Mouse (Mus musculus) c-Kit-positive CD71-positive TER-119-positive erythroid progenitor cells, embryonic 14.5 days (primary cell): ENCODE measurements around the gene Psma4.
"Not testable (repeated sequence)": the region's sequence is repeated elsewhere in the genome, so short reads cannot be mapped to it uniquely, and the experiment has no call there.

Experiments used
- DNase-seq: peaks from one replicate; pipeline ENCODE4 v3.0.0-alpha.2; 2013; ENCODE audit warnings: low spot score

The Psma4 gene

GRCm38 (mm10) chr9:54950575-54951321 lies at the start of gene Psma4, which contains the start of gene AY074887:
Psma4 (plus strand) TSS chr9:54950790.
AY074887 (minus strand) TSS chr9:54950998.
- peak; percentile 87 for DNase-seq

DNA sequence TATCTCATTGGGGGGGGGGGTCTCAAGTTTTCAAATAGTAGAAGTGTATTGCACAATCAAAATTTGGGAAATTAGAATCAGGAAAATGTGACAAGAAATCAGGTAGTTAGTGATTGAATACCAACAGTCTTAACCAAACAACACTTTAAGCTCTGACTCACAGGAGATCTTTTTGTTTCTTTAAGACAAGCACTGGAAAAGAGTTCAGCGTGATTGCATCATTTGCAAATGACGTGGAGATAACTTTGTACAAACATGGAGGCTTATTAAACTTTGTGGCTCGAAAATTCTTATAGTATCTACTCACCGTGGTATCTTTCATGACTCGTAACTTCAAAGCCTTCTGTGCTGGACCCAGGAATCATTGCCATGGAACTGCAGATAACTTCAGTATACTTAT lies 41.1 kb upstream of the Psma4 start:
- DNase-seq, result no peak

DNA sequence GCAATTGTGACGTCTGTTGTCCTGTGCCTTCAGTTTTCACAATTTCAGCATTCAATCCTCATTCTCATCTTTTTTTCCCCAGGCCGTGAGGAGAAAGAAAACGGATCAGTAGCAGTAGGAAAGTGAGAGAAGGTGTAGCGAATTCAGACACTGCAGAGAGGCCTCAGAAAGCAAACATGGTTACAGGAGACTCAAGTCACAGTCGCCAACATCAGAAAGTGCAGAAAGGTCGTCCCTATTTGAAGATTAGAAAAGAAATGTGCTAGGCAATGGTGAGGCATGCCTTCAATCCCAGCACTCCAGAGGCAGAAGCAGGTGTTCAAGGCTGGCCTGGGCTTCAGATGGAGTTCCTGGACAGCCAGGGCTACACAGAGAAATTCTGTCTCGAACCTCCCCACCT lies 35.0 kb upstream of the Psma4 start:
- DNase-seq, result no peak

DNA sequence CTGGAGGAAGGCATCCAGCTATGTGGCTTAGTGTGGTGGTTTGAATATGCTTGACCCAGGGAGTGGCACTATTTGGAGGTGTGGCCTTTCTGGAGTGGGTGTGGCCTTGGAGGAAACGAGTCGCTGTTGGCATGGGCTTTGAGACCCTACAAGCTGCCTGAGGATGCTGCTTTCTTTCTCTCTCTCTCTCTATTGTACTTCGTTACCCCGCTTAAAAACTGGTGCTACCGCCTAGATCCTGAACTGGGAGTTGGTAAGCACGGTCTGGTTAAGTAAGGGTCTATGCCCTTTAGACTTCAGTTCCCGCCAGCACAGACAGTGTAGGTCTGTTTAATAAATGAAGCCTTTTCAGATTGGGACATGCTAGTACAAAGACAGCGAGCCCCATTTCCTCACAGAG lies 34.2 kb upstream of the Psma4 start:
- no peak for DNase-seq

GRCm38 (mm10) chr9:54917010-54917677 lies 33.4 kb upstream of the Psma4 start, which contains the start of gene Hykk:
Hykk (plus strand) TSS chr9:54917283.
- peak; percentile 52 for DNase-seq

- DNase-seq, result no peak
Measured at GRCm38 (mm10) chr9:54918191-54918590, 32.4 kb upstream of the Psma4 start.

DNA sequence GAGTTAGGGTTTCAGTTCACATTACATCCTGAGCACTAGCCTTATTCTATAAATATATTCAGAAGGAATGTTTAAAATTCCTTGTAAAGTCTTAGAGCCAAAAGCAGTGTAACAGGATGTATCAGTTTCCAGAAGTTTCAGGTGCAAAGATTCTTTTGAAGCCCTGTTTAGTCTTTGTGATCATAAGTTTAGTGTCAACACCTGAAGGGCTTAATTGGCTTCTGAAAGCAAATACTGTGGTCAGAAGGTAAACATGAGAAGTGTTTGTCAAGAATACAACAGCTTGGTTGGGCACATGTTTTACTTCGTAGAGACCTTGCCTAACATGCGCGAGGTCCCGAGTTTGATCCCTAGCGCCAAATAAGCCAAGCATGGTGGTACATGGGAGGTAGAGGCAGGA lies 31.8 kb upstream of the Psma4 start:
- DNase-seq, result no peak

DNA sequence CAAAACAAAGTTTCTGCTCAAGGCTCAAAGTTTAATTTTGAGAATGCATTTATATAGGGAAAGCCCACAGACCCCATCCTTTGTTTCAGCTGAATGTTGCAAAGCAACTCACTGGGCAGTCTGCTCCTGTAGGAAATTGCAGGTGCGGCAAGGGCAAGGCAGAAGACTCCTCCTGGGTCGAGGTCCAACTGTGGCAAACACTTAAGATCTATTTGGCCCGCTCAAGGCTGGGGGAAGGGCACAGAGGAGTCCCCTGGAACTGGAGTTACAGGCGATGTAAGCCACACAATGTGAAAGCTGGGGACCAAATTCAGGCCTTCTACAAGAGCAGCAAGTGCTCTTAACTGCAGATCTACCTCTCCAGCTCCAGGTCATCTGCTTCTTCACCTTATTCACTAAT lies 30.6 kb upstream of the Psma4 start:
- DNase-seq, result no peak

DNA sequence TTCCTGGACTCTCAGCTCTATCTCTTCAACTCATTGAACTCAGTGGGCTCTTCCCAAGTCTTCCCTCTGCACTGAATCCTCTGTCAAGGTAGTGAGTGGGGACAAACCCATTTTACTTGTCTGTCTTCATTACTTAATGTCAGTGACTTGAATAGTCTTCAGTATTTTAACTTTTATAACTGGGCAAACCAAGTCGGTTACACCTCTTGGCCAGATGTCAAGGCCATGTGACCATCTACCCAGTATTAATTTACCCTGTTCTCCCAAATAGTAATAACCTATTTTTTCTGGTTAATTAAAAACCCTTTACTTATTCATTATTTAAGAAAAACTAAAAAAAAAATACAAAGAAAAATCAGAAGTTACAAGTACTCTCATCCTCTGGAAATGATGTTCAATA lies 19.8 kb upstream of the Psma4 start:
- DNase-seq, result no peak

- peak; percentile 13 for DNase-seq
Measured at GRCm38 (mm10) chr9:54931765-54932164, 18.8 kb upstream of the Psma4 start.

GRCm38 (mm10) chr9:54932379-54932778 lies 18.2 kb upstream of the Psma4 start:
- DNase-seq, result no peak

- no peak for DNase-seq
Measured at GRCm38 (mm10) chr9:54942071-54942470, 8.5 kb upstream of the Psma4 start.

GRCm38 (mm10) chr9:54944467-54944866 lies 6.1 kb upstream of the Psma4 start:
- no peak for DNase-seq

DNA sequence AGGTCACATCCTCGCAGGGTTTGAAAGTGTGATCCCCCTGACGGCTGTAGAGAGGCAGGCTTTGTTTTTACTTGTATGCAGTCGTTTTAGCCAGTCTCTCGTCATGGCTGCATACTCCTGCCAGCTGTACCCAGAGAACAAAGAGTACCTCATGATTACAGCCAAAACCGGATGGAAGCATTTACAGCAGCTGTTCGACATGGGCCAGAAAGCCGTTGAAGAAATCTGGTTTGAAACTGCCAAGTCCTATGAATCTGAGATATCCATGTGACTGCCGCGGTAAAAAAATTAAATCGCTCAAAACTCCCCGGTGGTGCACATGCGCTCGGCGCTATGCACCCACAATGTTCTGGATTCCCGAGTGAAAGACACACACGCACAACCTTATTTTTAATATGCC lies 4.3 kb upstream of the Psma4 start:
- no peak for DNase-seq

DNA sequence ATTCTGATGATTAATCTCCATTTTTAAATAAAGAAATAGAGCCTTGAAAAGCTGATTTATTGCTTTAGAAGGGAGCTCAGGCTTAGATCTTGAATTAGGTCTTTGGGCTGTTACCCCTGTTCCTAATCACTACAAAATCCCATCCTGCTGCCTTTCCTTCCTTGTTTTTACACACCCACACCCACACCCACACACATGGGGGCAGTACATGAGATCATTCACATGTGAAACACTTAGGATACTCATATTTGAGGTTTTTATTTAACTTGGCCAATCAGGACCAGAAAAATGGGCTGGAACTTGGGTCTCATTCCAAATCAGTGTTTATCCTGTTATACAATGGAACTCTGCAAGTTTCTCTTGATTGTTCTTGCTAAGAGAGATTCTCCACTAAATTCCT lies 1.1 kb upstream of the Psma4 start:
- no peak for DNase-seq

DNA sequence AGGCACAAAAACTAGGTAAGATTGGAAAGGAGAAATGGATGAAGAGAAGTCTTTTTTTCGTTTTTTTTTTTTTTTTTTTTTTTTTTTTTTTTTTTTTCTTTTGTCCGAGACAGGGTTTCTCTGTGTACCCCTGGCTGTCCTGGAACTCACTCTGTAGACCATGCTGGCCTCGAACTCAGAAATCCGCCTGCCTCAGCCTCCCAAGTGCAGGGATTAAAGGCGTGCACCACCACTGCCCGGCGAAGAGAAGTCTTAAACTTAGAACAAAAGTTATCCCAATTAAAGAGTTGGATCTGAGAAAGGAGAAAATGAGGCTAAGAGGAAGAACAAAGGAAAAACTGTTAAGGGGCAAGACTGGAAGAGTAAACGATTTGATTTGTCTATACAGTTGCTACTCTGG lies 428 bp upstream of the Psma4 start:
- not testable (repeated sequence) for DNase-seq

GRCm38 (mm10) chr9:54961059-54961458 lies 10.5 kb downstream of the Psma4 start:
- DNase-seq, result no peak

- no peak for DNase-seq
Measured at GRCm38 (mm10) chr9:54963669-54964068, 13.1 kb downstream of the Psma4 start.

DNA sequence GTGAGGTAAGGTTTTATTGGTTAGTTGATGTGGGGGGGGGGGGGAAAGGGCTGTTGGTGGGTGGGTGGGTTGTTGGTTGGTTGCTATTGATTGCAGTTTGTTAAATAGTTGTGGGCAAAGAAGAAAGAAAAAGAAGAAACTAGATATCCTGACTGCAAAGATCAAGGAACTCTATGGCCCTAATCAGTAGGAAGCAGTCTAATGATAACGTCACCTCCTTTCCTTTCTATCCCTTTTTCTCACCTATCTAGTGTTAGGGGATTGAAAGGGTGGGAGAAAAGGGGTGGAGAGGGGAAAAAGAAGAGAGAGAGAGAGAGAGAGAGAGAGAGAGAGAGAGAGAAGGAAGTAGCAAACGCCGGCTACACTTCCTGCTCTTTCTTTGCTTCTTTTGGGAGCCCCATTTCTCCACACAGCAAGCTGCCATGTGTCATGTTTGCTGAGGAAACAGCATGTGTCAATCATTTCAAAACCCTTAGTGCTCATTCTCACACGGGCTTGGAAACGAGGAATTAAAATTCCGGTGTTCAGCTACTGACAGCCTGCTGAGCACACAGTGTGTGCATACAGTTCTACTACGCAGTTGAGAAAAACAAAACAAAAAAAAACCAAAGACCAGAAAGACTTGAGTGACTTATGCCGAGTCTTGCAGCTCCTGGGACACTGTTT lies 19.5 kb downstream of the Psma4 start:
- DNase-seq, result no peak

DNA sequence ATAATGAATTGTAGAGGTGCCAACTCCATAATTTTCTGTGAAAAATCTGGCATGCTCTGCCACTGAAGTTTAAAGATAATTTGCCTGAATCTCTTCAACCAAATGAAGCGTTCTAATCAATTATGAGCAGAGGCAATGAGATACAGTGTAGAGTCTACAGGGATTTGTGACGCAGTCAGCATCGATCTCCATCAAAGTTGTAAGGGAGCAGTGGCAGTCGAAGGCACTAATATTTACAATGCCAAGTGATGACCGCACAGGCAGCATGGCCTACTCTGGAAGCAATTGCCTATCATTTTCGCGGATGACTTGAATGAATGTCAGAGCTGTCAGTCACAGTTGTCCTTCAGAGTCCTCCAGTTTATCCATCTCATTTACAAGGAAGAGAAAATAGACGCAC lies 30.1 kb downstream of the Psma4 start, which contains the start of gene Chrna5:
Gene Chrna5 (plus strand): TSS at position 207 of the 400 bp plus-strand sequence.
- no peak for DNase-seq

- peak; percentile 22 for DNase-seq
Measured at GRCm38 (mm10) chr9:54981291-54982191, 31.0 kb downstream of the Psma4 start.

GRCm38 (mm10) chr9:54982401-54982800 lies 31.8 kb downstream of the Psma4 start:
- DNase-seq, result no peak
